Mouse (Mus musculus): ENCODE measurements around the gene Ap5b1.

- TF ChIP-seq USF1 (IDR thresholded peaks at IDR 0.05; ENCODE audit: low read depth, low read length) (no peak), EP300 (IDR thresholded peaks at IDR 0.05; ENCODE audit: low read depth in 1 of 2, low read length in 2 of 2) (no peak), MAZ (IDR thresholded peaks at IDR 0.05; ENCODE audit: low read depth, low read length) (no peak), ZNF384 (IDR thresholded peaks at IDR 0.05; ENCODE audit: low read depth, low read length) (no peak), NELFE (IDR thresholded peaks at IDR 0.05; ENCODE audit: low read depth, low read length) (no peak), MYB (IDR thresholded peaks at IDR 0.05; ENCODE audit: low read depth, low read length) (no peak), CTCF (IDR thresholded peaks at IDR 0.05 in 2 of 3, conservative IDR thresholded peaks at IDR 0.05 in 1 of 3; ENCODE audit: control insufficient read depth in 1 of 3, insufficient read depth in 1 of 3, low read depth in 2 of 3, low read length in 3 of 3, poor library complexity in 1 of 3, severe bottlenecking in 1 of 3) (no peak), SIN3A (IDR thresholded peaks at IDR 0.05; ENCODE audit: low read length) (no peak), POLR2A (IDR thresholded peaks at IDR 0.05; ENCODE audit: control insufficient read depth in 1 of 2, insufficient read depth in 1 of 2, low read depth in 1 of 2, low read length in 2 of 2, poor library complexity in 1 of 2) (no peak), GABPA (IDR thresholded peaks at IDR 0.05; ENCODE audit: low read depth, low read length) (no peak), RCOR1 (IDR thresholded peaks at IDR 0.05; ENCODE audit: low read depth, low read length) (no peak)
Measured at GRCm38 (mm10) chr19:5579971-5580370, 12.1 kb downstream of the Ap5b1 start.
